Mouse (Mus musculus) G1E (cell line): ENCODE results near the gene Tnfrsf8.

Experiments used
- CTCF ChIP-seq: IDR thresholded peaks from 2 replicates; pipeline ENCODE4 v1.5.1; 2012; ENCODE audit warnings: low read depth, low read length, inconsistent platforms, mixed read lengths
- GATA2 ChIP-seq: IDR thresholded peaks from 2 replicates; pipeline ENCODE4 v1.6.1; 2012; ENCODE audit warnings: low read depth, low read length, inconsistent platforms, borderline replicate concordance
- TAL1 ChIP-seq: conservative IDR thresholded peaks from 2 replicates; pipeline ENCODE4 v1.6.1; 2012; ENCODE audit warnings: low read depth, low read length, inconsistent platforms, mixed read lengths

DNA sequence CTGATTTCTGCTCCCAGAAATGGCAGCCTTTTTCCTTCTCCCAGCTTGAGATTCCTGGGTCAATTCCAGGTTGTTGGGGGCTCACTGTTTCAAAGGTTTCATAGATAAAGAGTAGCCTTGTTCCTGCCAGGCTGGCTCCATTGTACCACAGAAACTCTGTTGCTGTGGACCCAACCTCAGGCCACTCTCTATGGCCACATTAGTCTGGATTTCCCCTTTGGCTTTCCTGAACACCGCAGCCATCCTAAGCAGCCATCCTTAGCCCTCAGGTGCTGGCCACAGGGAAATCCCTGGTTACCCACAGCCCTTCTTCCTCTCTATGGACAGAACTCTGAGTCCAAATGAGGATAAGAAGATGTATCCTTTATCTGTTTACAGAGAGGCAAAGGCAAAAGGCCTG is 30.0 kb upstream of the Tnfrsf8 start:
- no peak for TF ChIP-seq TAL1
- no peak for TF ChIP-seq CTCF
- no peak for TF ChIP-seq GATA2
